Mouse (Mus musculus) midbrain, embryonic 14.5 days (tissue): ENCODE data around the gene Grin3b. TPM values are rescaled to one million over a fixed set of nuclear protein-coding genes. Genes with fewer than 3 reads are reported as not detected.

Experiments
- ATAC-seq: fragments of 200-750 bp; cut with Nextera tagmentation; 2 replicates; pipeline ENCODE4 v1.8.0; 2017; ENCODE audit warnings: moderate number of reproducible peaks, moderate library complexity; ENCODE audit not compliant: low FRiP score, low TSS enrichment
- DNase-seq: peaks from one replicate; pipeline ENCODE4 v3.0.0-alpha.2; 2015
- H3K27ac ChIP-seq: fragments of 300-500 bp; sonication (generic); replicated peaks from 2 replicates; pipeline ENCODE4 v1.5.1; 2014; ENCODE audit warnings: mild to moderate bottlenecking, low read depth, low read length, moderate library complexity
- H3K27me3 ChIP-seq: fragments of 300-500 bp; sonication (generic); 2 replicates; pipeline ENCODE4 v1.6.1; 2014; ENCODE audit warnings: low read length, control low read depth, mixed read lengths; ENCODE audit not compliant: control insufficient read depth, insufficient read depth
- H3K36me3 ChIP-seq: fragments of 300-500 bp; sonication (generic); 2 replicates; pipeline ENCODE4 v1.6.1; 2014; ENCODE audit warnings: low read length, control low read depth; ENCODE audit not compliant: control insufficient read depth, insufficient read depth
- H3K4me1 ChIP-seq: fragments of 300-500 bp; sonication (generic); 2 replicates; pipeline ENCODE4 v1.6.1; 2014; ENCODE audit warnings: mild to moderate bottlenecking, antibody characterized with exemption, low read length, control low read depth; ENCODE audit not compliant: control insufficient read depth, insufficient read depth
- H3K4me2 ChIP-seq: fragments of 300-500 bp; sonication (generic); 2 replicates; pipeline ENCODE4 v1.6.1; 2014; ENCODE audit warnings: mild to moderate bottlenecking, low read length, moderate library complexity
- H3K4me3 ChIP-seq: fragments of 300-500 bp; sonication (generic); replicated peaks from 2 replicates; pipeline ENCODE4 v1.5.1; 2014; ENCODE audit warnings: low read depth, low read length
- H3K9ac ChIP-seq: fragments of 300-500 bp; sonication (generic); replicated peaks from 2 replicates; pipeline ENCODE4 v1.6.1; 2014; ENCODE audit warnings: mild to moderate bottlenecking, low read length, moderate library complexity
- H3K9me3 ChIP-seq: fragments of 300-500 bp; sonication (generic); 2 replicates; pipeline ENCODE4 v1.6.1; 2016; ENCODE audit warnings: low read length, control low read depth, mixed read lengths; ENCODE audit not compliant: control insufficient read depth
- WGBS: fragments of 180-500 bp; shearing (Covaris S2); extraction: QIAGEN DNeasy Blood & Tissue Kit; methylation state at CpG from one replicate; pipeline ENCODE4 v1.1.7; 2014; 5-methylcytosine and 5-hydroxymethylcytosine counted together
- polyA plus RNA-seq: library from polyadenylated mRNA; unstranded; fragments of >200 nt; fragmentation: Nextera tagmentation; extraction: Ambion mirVana; gene quantifications from 2 replicates; pipeline ENCODE4 v1.2.1, GENCODE M21; 2014

Gene Grin3b
- polyA plus RNA-seq, 1 experiment from 2014 or later: 0.39 TPM

DNA sequence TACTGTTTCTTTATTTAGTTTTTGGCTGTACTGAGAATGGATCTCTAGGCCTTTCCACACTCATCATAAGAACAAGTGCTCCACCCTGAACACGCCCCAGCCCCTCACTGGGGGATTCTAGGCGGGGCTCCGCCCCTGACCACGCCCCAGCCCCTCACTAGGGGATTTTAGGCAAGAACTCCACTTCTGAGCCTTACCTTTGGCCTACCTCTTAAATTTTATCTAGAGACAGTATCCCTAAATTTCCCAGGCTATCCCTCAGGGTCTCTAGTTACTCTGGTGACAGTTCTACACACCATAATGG is 54.5 kb downstream of the Grin3b start:
- no peak for DNase-seq
- Histone ChIP-seq H3K4me3 (no peak overlapping the region), H3K36me3 (no peaks in the 10 kb centered on the region), H3K9ac (no peak overlapping the region), H3K4me1 (no peaks in the 10 kb centered on the region), H3K9me3 (no peaks in the 10 kb centered on the region), H3K27me3 (no peaks in the 10 kb centered on the region; the same call in 1 of the 2 replicates), H3K27ac (no peak overlapping the region), H3K4me2 (no peak overlapping the region)
- no peak for ATAC-seq
- WGBS: 64% methylated on average over 4 of the region's 4 CpGs

DNA sequence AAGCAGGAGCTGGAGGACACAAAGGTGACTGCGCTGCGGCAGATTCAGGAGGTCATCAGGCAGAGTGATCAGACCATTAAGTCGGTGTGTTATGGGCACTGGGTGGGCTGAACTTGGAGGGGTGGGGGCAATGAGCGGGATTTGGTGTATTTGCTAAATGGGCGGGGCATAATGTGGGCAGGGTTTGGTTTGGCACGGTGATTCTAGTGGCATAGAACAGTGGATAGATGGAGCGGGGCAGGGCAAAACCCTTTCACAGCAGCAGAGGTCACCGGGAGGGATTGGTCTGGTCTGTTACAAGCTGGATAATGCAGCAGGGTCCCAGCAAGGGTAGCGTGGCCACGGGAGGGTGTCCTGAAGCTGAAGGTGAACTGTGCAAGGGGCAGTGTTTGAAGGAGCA is 54.9 kb downstream of the Grin3b start:
- Histone ChIP-seq H3K4me3 (no peak overlapping the region), H3K36me3 (no peaks in the 10 kb centered on the region), H3K4me1 (no peaks in the 10 kb centered on the region), H3K9me3 (no peaks in the 10 kb centered on the region), H3K9ac (no peak overlapping the region), H3K4me2 (no peak overlapping the region), H3K27ac (no peak overlapping the region), H3K27me3 (no peaks in the 10 kb centered on the region)
- 77% methylated on average over 10 of the region's 10 CpGs for WGBS
- ATAC-seq: no peak
- DNase-seq: no peak

DNA sequence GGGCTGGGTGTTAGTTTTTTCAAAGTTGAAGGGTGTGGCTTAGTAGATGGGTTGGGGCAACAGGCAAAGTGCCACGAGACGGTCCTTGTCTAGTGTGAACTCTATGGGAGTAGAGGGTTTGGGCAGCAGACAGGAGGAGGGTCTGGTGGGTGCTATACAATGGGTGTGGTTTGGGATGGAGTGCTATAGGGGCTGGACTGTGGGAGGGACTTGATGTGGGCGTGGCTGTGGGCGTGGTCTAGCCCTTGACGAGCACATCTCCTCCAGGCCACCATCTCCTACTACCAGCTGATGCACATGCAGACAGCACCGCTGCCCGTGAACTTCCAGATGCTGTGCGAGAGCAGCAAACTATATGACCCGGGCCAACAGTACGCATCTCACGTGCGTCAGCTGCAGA is 55.4 kb downstream of the Grin3b start:
- H3K4me1 ChIP-seq: no peaks in the 10 kb centered on the region
- H3K4me2 ChIP-seq: no peak overlapping the region
- no peaks in the 10 kb centered on the region for H3K36me3 ChIP-seq
- H3K9ac ChIP-seq: no peak overlapping the region
- 66% methylated on average over 12 of the region's 12 CpGs for WGBS
- DNase-seq (no peak), ATAC-seq (no peak)
- no peaks in the 10 kb centered on the region for H3K9me3 ChIP-seq
- no peak overlapping the region for H3K4me3 ChIP-seq
- H3K27me3 ChIP-seq: no peaks in the 10 kb centered on the region
- H3K27ac ChIP-seq: no peak overlapping the region

Other genes with a start within 250 kb of the Grin3b start
- gene Polrmt, start 224.1 kb upstream of the Grin3b start, polyA plus RNA-seq: 35.9 and 39.8 TPM in 2 replicates
- gene Fgf22, start 215.6 kb upstream of the Grin3b start, polyA plus RNA-seq: 0.87 and 1.0 TPM in 2 replicates
- gene Rnf126, start 203.8 kb upstream of the Grin3b start, polyA plus RNA-seq: 92.8 and 94.6 TPM in 2 replicates
- 0.80 and 1.5 TPM in 2 replicates for gene Fstl3, start 193.4 kb upstream of the Grin3b start, polyA plus RNA-seq
- gene Prss57, start 179.8 kb upstream of the Grin3b start, polyA plus RNA-seq: 0.30 TPM in 1 of 2 replicates, not detected in the other
- 270 and 307 TPM in 2 replicates for gene Palm, start 177.1 kb upstream of the Grin3b start, polyA plus RNA-seq
- 0.45 and 1.5 TPM in 2 replicates for gene Misp, start 149.7 kb upstream of the Grin3b start, polyA plus RNA-seq
- gene Ptbp1, start 116.3 kb upstream of the Grin3b start, polyA plus RNA-seq: 47.5 and 74.0 TPM in 2 replicates
- 14.9 and 16.7 TPM in 2 replicates for gene Prtn3, start 96.2 kb upstream of the Grin3b start, polyA plus RNA-seq
- 342 and 375 TPM in 2 replicates for gene Plppr3, start 96.1 kb upstream of the Grin3b start, polyA plus RNA-seq
- not detected in 2 replicates for gene Elane, start 84.5 kb upstream of the Grin3b start, polyA plus RNA-seq
- gene Cfd, start 79.9 kb upstream of the Grin3b start, polyA plus RNA-seq: not detected in 2 replicates
- gene Med16, start 61.8 kb upstream of the Grin3b start, polyA plus RNA-seq: 57.2 and 58.8 TPM in 2 replicates
- gene Gm26602, start 59.9 kb upstream of the Grin3b start, polyA plus RNA-seq: 3.5 and 8.6 TPM in 2 replicates
- gene Kiss1r, start 53.7 kb upstream of the Grin3b start, polyA plus RNA-seq: 2.4 and 2.9 TPM in 2 replicates
- 220 and 229 TPM in 2 replicates for gene R3hdm4, start 49.5 kb upstream of the Grin3b start, polyA plus RNA-seq
- gene Arid3a, start 43.7 kb upstream of the Grin3b start, polyA plus RNA-seq: 2.4 and 4.0 TPM in 2 replicates
- gene Wdr18, start 10.6 kb upstream of the Grin3b start, polyA plus RNA-seq: 89.6 and 117 TPM in 2 replicates
- gene Tmem259, start 13.6 kb downstream of the Grin3b start, polyA plus RNA-seq: 20.7 and 28.4 TPM in 2 replicates
- gene Cnn2, start 17.9 kb downstream of the Grin3b start, polyA plus RNA-seq: 10.9 and 35.0 TPM in 2 replicates
- gene Abca7, start 25.8 kb downstream of the Grin3b start, polyA plus RNA-seq: 3.7 and 4.1 TPM in 2 replicates
- gene Arhgap45, start 45.9 kb downstream of the Grin3b start, polyA plus RNA-seq: 0.39 and 1.4 TPM in 2 replicates
- gene Polr2e, start 69.1 kb downstream of the Grin3b start, polyA plus RNA-seq: 157 and 167 TPM in 2 replicates
- gene Gpx4, start 76.5 kb downstream of the Grin3b start, polyA plus RNA-seq: 508 and 543 TPM in 2 replicates
- 13.2 and 13.3 TPM in 2 replicates for gene Sbno2, start 134.9 kb downstream of the Grin3b start, polyA plus RNA-seq
- 26.5 and 38.7 TPM in 2 replicates for gene Stk11, start 145.1 kb downstream of the Grin3b start, polyA plus RNA-seq
- gene Atp5d, start 167.9 kb downstream of the Grin3b start, polyA plus RNA-seq: 407 and 480 TPM in 2 replicates
- 78.9 and 101 TPM in 2 replicates for gene Cbarp, start 170.1 kb downstream of the Grin3b start, polyA plus RNA-seq
- 62.6 and 65.6 TPM in 2 replicates for gene Midn, start 177.6 kb downstream of the Grin3b start, polyA plus RNA-seq
- 295 and 421 TPM in 2 replicates for gene Cirbp, start 195.3 kb downstream of the Grin3b start, polyA plus RNA-seq
- 5.7 and 9.9 TPM in 2 replicates for gene 1600002K03Rik, start 202.2 kb downstream of the Grin3b start, polyA plus RNA-seq
- gene Efna2, start 208.8 kb downstream of the Grin3b start, polyA plus RNA-seq: 41.9 and 50.1 TPM in 2 replicates